Mouse (Mus musculus) kidney, adult 18-20 months (tissue): ENCODE data around the gene Tpst1.

Experiments used
- DNase-seq: peaks from one replicate; pipeline ENCODE4 v3.0.0; 2021

Gene Tpst1

DNA sequence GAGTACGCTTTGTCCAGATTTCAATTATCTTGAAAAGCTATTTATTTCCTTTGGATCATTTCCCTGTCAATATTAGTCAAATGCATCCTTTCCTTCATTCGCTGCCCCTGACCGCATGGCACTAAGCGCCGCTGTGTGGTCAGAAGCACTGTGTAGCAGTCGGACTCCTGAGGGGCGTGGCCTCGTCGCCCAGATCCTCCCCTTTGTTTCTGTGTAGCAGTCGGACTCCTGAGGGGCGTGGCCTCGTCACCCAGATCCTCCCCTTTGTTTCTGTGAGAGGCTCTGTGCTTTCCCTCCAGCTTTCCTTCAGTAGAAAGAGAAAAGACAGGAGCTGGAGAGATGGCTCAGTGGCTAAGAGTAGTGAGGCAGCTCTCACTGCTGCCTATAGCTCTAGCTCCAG is 23.6 kb downstream of the Tpst1 start:
- DNase-seq: no peak

DNA sequence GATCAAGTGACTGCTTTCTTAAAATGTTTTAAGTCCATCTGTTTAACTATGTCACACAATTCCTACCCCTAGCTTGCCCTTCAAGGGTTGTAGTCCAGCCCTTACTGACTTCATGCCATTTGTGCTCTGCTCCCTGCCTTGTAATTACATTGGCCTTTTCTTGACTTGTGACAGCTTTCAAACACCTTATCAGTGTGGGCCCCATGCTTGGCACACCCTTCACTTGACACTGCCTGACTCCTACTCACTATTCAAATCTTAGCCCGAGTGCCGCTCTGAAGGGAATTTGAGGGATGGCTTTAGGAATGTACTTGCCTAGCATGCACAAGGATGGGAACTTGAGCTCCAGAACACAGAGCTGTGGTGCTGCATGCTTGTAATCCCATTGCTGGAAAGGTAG is 24.7 kb downstream of the Tpst1 start:
- DNase-seq: no peak

DNA sequence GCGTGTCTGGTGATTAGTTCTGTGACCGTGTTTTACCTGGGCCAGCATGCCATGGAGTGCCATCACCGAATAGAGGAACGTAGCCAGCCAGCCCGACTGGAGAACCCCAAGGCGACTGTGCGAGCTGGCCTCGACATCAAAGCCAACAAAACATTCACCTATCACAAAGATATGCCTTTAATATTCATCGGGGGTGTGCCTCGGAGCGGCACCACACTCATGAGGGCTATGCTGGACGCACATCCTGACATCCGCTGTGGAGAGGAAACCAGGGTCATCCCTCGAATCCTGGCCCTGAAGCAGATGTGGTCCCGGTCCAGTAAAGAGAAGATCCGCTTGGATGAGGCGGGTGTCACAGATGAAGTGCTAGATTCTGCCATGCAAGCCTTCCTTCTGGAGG is 28.6 kb downstream of the Tpst1 start:
- DNase-seq: no peak

DNA sequence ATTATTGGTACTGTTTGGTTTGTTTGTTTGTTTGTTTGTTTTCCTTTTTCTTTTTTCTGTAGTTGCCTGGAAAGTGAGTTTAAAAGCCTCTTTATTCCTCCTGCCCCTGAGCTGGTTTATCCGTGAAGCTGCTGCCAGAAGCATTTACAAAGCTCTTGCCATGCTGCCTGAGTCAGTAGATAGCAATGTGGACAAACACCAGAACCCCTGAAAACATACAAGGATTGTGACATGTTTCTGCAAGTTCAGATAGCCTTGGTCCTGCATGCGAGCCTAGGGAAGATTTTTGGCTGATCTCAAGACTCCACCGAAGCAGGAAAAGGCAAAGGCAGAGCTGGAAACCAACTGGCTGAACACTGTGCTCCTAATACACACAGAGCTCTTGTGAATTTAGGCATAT is 36.2 kb downstream of the Tpst1 start:
- DNase-seq: no peak

DNA sequence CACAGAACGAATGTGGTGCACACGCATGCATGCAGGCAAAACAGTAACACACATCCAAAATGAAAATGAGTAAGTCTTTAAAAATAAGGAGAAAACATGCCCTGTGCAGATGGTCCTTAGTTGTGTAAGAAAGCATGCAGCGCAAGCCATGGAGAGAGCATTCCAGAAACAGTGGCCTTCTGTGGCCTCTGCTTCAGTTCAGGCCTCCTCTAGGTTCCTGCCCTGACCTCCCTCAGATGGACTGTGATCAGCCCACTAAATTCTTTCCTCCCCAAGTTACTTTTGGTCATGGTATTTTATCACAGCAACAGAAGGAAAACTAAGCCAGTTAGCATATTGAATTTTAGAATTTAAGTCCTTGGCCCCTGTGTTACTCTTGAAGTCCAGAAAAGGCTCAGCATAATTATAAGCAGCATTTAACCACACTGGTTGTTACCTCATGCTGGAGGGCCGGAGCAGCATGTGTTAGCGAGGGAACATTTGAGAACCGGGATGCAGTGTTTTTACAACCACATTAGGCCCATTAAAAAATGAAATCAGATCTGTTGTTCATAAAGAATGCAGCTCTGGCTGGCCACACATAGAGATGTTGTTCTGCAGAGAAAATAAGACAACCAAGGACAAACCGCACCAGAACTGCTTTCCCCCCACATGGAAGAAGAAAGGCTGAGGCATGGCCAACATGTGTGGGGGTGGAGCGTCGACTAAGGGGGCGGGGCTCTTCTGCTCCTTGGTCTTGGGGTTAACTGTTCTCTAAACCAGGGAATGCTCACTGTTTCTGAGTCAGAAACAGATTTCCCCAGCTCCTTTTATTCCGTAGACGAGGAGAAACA is 37.7 kb downstream of the Tpst1 start:
- DNase-seq: no peak

DNA sequence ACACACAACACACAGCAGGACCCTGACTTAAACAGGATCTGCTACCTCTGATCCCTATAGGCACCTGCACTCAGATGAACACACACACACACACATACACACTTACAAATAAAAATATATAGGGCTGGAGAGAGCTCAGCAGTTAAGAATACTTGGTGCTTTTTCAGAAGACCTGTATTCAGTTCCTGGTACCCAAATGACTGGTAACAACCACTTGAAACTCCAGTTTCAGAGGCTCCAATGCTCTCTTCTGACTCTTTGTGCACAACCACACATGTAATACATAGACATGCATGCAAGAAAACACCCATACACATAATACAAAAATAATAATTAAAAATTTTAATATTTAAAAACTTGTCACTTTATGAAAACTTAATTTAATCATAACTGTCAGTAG is 39.5 kb downstream of the Tpst1 start:
- no peak for DNase-seq

DNA sequence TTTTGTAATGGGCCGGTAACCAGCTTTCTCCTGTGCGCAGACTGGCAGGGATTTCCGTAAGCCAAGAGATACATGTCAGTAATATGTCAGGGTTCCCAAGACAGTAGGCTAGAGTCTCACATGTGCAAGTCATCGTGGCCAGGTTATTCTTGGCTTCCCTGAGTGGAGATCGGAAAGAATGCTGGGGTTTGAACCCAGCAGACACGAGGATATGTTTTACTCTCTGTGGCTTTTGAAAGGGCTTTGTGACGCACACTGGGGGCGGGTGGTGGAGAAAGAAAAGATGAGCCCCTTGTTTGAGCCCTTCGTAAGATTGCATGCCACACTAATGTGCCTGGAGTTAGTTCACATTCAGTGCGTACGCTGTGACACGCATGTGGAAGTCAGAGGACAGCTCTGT is 43.0 kb downstream of the Tpst1 start:
- DNase-seq: no peak

DNA sequence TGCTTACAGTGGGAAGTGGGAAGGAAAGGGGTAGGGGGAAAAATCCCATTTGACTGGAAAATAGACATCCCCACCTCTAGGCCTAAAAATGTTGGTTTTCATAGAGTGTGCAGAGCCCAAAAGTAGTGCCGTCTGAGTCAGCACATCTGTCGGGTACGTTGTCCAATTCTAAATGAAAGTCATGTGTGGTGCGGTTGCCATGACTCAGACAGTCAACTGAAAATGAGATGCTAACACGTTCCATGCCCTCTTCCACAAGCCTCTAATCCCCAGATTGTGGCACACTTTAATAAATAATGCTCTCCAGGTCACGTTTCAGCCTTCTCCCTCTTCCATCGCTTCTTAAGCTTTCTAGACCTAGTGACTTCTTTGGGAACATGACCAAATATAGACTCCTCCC is 43.7 kb downstream of the Tpst1 start:
- no peak for DNase-seq

DNA sequence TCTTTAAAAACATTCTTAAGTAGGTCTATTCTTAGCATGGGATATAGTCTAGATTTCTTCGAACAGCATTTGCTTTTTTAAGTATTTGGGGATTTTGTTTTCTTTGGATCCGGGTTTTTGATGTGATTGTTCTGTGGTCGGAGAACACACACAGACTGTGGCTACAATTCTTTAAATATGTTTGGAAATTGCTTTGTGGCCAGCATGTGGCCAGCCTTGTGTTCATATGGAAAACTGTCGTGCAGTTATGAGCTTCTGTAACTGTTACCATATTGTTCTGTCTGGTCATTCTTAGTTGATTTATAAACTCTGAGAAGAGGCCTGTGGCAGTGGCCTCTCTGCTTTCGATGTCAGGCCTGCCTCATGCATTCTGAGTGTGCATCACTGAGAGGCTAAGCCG is 44.8 kb downstream of the Tpst1 start:
- DNase-seq: no peak

DNA sequence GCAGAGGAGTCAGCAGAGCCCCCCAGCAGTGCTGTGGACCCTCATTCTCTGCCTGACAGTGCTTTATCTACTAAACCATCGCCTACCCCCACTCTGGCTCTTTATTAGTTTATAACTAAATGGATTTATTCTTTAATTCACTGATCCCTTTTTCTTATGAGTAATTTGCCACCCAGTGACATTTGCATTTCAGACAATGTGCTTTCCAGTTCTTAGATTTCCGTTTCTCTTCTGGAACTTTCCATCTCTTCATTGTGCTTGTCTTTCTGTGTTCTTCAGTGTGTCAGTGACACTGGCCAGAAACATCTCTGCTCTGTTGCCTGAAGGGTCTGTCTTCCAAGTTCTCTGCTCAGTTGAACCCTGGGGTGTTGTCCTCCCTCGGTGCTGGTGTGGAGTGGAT is 46.1 kb downstream of the Tpst1 start:
- no peak for DNase-seq

DNA sequence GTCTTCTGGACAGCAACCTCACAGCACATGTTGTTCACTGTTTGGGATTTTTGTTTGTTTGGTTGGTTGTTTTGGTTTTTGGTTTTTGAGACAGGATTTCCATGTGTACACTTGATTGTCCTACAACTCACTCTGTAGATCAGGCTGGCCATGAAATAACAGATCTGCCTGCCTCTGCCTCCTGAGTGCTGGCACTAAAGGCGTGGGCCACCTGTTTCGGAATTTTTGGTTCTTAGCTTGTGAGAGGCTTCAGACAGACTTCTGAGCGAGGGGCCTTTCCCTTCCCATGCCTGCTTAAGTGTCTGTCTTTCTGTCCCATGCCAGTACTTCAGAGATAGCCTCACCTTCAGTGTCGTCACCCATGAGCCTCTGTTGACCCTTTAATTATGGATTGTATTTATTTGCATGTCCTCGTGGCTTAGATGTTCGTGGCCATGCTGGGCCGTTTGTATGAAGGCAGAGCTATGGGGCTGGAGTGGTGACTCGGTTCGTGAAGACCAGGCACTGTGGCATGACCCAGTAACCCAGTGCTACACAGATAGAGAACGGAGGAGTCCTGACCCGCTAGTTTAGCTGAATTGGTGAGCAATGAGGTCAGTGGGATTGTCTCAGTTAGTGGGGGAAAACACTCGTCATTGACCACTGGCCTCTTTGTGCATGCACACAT is 47.1 kb downstream of the Tpst1 start:
- no peak for DNase-seq

DNA sequence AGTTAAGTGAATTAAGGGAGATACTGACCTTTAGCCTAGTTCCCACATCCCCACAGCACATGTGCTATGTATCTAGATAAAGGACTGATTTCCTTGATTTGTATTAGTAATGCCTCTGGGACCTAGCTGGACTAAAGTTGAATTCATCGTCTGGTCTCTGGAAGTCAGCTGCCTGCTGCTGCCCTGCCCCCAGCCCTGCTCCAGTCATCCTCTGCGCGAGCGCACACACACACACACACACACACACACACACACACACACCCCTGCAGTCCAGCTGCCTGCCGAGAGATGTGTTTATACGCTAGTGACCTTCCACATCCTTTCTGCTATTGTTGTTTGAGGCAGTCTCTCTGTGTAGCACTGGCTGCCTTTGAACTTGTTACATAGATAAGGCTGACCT is 47.8 kb downstream of the Tpst1 start:
- DNase-seq: no peak

DNA sequence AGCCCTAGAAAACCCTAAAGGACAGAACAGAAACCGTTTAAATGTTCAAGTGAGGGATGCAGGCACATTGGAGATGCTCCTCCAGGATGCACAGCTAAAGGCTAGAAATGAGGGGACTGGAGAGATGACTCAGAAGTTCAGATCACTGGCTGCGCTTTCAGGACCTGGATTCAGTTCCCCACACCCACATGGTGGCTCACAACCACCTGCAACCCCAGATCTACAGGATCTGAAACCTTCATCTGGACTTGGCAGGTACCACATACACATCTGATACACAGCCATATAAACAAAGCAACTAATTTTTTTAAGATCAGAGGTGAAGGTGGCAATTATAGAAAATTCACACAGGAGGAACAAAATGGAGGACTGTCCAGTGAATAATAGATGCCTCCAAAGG is 49.2 kb downstream of the Tpst1 start:
- DNase-seq: no peak

DNA sequence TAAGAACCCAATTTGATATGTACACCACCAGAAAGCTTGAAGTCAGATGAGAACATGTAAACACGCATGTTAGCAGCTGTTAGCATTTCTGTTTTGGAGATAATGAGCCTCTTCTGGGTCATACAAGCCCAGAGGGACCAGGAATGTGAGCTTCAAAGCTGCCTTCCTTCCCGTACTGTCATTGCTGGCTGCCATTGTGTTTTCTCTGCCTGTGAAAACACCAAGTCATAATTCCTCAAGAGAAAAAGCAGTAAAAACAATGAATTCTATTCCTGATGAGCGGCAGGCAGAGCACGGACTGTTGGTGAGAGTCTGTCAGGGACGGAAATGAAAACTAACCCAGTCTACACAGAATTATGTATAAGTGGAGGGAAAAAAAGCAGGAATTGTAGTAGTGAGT is 51.1 kb downstream of the Tpst1 start:
- no peak for DNase-seq

DNA sequence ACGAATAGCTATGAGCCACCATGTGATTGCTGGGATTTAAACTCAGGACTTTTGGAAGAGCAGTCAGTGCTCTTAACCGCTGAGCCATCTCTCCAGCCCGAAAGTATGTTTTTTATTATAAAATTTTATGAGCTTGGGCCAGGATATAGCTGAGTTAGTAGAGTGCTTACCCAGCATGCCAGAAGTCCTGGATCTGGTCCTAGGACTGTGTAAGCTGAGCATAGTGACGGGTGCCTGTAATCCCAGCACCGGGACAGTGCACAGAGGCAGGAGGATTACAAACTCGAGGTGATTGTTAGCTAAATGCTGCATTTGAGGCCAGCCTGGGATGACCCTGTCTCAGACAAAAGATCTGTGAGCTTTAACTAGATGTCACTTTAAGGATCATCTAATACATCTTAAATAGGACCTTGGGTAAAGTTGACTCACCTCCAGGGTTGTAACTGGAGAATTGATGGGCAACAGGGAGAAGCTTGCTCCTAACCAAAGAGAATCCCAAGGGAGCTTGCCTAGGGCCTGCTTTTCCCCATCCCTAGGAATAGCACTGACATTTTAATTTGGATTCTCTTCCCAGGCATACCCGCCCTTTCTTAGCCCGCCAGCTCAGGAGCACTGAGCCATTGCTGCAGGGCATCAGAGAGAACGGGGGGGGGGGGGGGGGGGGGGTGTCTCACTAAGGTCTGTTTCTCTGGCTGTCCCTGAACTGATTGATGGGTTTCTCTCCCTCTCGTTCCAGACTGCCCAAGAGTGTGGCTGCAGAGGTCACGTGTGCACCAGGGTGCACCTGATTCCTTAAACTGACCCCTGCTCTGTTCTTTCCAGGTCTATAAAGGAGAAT is 55.8 kb downstream of the Tpst1 start:
- DNase-seq: no peak

DNA sequence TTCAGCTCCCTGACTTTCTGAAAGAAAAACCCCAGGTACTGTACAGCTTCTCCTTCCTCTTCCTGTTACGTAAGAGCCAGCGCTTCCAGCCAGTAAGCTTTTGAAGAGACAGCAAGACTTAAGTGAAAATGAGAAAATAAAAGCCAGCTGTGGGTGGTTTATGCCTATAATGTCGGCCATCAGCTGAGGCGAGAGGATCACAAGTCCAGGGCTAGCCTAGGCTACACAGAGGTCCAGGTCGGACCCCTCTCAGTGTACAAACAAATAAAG is 56.3 kb downstream of the Tpst1 start:
- no peak for DNase-seq

DNA sequence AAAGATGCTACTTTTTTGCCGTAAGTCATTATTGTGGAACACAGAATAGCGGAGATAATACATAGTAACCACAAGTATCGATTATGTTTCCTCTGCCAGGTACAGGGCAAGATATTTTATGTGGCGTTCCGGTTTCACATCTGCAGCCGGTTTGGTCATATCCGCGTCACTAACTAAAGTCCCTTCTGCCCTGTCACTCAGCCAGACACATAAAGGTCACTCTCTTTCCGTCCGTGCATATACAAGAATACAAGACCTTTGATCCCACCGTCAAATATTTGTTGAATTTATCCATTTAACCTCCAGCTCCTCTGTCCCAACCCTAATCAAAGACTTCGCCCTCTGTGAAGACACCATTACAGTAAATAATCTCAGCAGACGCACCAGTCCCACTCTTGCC is 63.5 kb downstream of the Tpst1 start:
- no peak for DNase-seq

DNA sequence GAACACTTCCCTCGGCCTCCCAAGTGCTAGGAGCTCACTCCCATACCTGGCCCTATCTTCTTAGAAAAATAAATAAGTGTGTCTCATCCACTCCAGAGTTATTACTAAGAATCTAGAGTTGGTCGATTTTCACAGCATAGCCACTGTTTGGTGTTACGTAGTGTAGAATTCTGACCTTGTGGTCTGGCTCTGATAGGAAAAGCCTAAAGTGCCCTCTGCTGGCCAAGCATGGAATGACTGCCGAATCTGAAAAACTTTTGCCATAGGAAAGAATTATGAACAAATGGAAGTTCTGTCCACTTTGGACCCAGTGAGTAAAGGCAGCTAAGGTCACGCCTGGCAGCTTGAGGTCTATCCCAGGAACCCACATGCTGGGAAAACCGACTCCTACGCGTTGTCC is 66.3 kb downstream of the Tpst1 start:
- DNase-seq: peak; percentile 87

DNA sequence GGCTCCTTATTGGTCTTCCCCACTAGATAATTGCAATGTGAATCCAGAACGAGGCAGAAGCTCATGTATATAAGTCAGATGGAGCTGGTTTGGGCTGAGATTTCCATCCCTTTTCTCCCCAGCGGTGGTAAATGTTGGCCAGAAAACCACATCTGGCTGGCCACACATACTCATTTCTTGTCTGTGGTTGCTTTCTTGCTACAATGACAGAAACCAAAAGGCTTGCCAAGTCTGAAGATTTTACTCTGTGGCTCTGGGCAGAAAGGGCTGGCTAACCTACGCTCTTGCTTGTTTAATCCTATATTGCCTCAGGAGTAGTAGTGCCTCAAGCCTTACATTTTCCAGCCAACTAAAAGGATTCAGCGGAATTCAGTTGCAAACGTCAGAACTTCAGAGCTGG is 68.0 kb downstream of the Tpst1 start:
- no peak for DNase-seq

DNA sequence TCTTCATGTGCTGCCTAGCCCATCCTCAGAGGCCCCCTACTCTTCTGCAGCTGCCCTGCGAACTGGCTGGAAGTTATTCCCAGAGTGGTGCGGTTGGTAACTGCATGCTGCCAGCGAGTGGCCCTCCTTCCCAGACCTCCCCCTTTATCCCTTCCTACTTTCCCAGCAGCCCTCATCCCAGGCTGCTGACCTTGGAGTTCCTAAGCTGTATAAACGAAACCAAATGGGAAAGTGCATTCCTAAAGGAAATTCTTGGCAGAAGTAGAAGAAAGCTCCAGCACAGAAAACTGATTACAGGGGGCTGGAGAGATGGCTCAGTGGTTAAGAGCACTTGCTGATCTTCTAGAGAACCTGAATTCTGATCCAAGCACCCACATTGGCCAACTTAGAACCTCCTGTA is 68.9 kb downstream of the Tpst1 start:
- DNase-seq: no peak

DNA sequence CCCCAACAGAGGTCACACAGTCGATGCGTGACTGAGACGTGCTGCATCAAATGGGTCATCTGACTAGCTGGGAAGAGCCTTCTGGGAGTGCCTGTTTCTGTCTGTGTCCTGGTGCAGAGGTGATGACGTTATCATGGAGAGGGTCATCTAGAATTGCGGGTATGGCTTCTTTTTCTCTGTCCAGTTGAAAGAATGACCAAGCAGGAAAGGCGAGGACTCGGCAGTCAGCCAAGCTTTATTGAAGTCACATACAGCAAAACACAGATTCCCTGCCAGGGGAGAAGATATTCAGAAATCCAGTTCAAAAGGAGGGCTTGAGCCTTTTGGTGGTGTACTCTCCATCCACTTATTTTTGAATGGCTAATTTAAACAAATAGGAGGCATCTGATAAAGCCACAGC is 70.0 kb downstream of the Tpst1 start:
- no peak for DNase-seq

DNA sequence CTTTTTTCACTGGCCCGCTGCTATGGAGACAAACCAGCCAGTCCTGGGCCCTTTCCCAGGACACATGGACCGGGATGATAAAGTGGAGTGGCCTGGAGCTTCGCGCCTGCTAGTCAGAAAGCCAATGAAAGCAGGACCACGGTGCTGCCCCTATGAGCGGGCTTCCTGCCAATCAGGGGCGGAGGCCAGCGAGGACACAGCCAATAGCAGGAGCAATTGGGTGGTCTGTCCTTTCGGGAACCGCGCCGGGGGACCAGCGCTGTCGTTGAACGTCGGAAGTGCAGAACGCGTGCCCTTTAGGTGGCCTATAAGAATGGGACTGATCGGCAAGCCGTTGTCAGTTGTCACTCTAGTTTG is 70.8 kb downstream of the Tpst1 start:
- DNase-seq: no peak

DNA sequence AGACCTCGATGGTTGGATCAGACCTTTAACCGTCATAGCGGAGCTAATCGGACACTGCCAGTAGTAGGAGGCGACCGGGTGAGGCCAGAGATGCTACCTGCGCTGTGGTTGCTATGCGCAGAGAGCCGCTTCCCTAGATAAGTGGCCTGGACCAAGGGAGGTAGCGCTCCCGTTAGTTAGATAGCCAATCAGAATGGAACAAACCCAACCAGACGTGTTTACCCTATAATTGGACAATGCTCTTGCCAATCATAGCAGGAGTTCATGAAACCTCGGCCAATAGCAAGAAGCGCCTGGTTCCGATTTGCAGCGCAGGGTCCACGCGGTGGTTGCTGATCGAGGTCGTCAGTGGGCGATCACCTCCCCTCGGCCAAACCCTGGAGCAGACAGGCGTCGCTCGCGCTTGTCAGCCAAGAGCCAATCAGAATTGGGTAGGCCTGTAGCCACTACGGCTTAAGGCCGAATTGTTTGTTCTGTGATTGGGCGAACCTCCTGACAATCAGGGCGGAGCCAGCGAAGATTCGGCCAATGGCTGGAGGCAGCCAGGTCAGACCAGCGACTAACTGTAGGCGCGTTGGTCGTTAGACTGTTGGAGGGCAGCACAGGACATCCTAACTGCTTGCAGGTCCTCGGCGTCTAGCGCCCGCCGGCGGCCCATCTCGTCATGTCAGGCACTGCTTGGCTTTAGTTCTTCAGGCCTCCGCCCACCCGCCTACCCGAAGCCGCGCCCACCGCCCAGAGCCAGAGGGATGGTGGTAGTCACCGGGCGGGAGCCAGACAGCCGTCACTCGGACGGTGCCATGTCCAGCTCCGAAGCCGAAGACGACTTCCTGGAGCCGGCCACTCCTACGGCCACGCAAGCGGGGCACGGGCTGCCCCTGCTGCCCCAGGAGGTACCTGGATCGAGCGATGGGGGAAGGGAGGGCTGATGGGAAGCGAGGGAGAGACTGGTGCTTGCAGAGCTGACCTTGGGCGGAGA is 71.5 kb downstream of the Tpst1 start, which contains the start of gene Kctd7:
Gene Kctd7 (plus strand): TSS at position 528 of the 979 bp plus-strand sequence.
- peak; percentile 96 for DNase-seq
